Mouse (Mus musculus): ENCODE data around the gene Fbxo36. TPM values are rescaled to one million over a fixed set of nuclear protein-coding genes. Genes with fewer than 3 reads are reported as not detected.

Fbxo36 gene
- polyA plus RNA-seq, 1 experiment from 2014 or later, result 3.8 TPM

DNA sequence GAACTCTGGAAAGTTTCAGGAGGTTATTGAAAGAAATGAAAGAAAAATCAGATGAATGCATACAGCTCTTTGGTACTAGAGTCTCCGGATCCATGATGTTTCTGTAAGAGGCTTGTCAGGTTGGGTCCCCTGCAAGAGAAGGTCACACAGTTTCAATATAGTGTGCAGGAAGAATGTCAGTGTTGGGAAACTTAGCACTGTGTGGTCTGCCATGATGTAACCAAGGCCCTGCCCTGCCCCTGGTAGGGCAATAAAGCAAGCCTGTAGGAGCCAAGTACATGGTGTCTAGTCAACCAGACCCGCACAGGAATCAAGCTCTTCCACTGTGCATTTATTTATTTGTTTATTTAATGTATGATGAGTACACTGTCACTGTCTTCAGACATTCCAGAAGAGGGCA is 100.7 kb downstream of the Fbxo36 start:
- Histone ChIP-seq H3K27me3 (ENCODE audit: control insufficient read depth, insufficient read depth, low read length) (no peaks in the 10 kb centered on the region), H3K4me3 (ENCODE audit: low read depth, low read length) (no peak overlapping the region), H3K27ac (ENCODE audit: low read depth, low read length) (no peak overlapping the region), H3K4me1 (ENCODE audit: control insufficient read depth, insufficient read depth, low read length) (no peaks in the 10 kb centered on the region), H3K9ac (replicated peaks; ENCODE audit: low read depth, low read length) (no peak overlapping the region), H3K9me3 (ENCODE audit: control insufficient read depth, low read length) (no peaks in the 10 kb centered on the region), H3K4me2 (ENCODE audit: low read depth, low read length) (no peak overlapping the region), H3K36me3 (ENCODE audit: control insufficient read depth, insufficient read depth, low read length) (no peaks in the 10 kb centered on the region)
- ATAC-seq (ENCODE audit: low read depth), result no peak
- WGBS, result 93% methylated on average over 2 of the region's 2 CpGs

DNA sequence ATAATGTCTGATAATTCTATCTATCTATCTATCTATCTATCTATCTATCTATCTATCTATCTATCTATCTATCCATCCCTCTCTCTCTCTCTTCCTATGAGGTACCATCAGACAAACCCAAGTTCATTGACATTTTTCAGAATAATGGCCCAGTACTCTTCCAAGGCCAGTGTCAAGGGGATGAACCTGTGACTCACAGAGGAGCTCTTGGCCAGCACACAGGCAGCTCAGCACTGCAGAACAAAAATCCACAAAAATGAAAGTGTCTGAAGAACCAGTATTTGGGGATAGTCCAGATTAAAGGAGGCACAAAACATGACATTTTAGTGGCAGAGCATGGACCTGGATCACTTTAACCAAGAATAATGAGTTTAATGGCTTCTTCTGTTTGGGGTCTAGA is 103.0 kb downstream of the Fbxo36 start:
- Histone ChIP-seq H3K4me2 (ENCODE audit: low read depth, low read length) (no peak overlapping the region), H3K36me3 (ENCODE audit: control insufficient read depth, insufficient read depth, low read length) (no peaks in the 10 kb centered on the region), H3K9ac (replicated peaks; ENCODE audit: low read depth, low read length) (no peak overlapping the region), H3K9me3 (ENCODE audit: control insufficient read depth, low read length) (no peaks in the 10 kb centered on the region), H3K4me1 (ENCODE audit: control insufficient read depth, insufficient read depth, low read length) (no peaks in the 10 kb centered on the region), H3K27ac (ENCODE audit: low read depth, low read length) (no peak overlapping the region), H3K27me3 (ENCODE audit: control insufficient read depth, insufficient read depth, low read length) (no peaks in the 10 kb centered on the region), H3K4me3 (ENCODE audit: low read depth, low read length) (no peak overlapping the region)
- no peak for ATAC-seq (ENCODE audit: low read depth)

- Histone ChIP-seq H3K9ac (replicated peaks; ENCODE audit: low read depth, low read length) (no peak overlapping the region), H3K4me2 (ENCODE audit: low read depth, low read length) (no peak overlapping the region), H3K36me3 (ENCODE audit: control insufficient read depth, insufficient read depth, low read length) (no peaks in the 10 kb centered on the region), H3K4me1 (ENCODE audit: control insufficient read depth, insufficient read depth, low read length) (no peaks in the 10 kb centered on the region), H3K27ac (ENCODE audit: low read depth, low read length) (no peak overlapping the region), H3K27me3 (ENCODE audit: control insufficient read depth, insufficient read depth, low read length) (no peaks in the 10 kb centered on the region), H3K4me3 (ENCODE audit: low read depth, low read length) (no peak overlapping the region), H3K9me3 (ENCODE audit: control insufficient read depth, low read length) (no peaks in the 10 kb centered on the region)
- no peak for ATAC-seq (ENCODE audit: low read depth)
- 98% methylated on average over 4 of the region's 4 CpGs for WGBS
Measured at GRCm38 (mm10) chr1:84943549-84943948, 103.9 kb downstream of the Fbxo36 start.

DNA sequence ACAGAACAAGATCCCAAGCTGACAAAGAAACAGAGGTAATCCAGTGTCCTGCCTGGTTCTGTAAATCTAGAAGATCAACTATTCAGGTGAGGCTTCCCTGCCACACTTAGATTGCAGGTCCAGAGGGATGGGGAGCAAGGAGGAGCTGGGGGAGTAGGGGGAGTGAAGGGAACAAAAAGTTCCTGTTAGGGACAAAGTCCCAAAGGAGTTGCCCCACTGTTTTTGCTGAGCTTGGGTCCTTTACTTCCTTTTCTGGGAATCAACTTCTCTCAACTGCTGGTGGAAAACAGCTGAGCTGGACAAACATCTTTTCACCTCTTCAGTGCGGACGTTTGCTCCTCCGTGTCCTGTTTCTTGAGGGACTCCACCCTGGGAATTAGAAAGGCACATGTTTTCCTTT is 106.3 kb downstream of the Fbxo36 start:
- Histone ChIP-seq H3K4me1 (ENCODE audit: control insufficient read depth, insufficient read depth, low read length) (no peaks in the 10 kb centered on the region), H3K9me3 (ENCODE audit: control insufficient read depth, low read length) (no peaks in the 10 kb centered on the region), H3K4me3 (ENCODE audit: low read depth, low read length) (no peak overlapping the region), H3K36me3 (ENCODE audit: control insufficient read depth, insufficient read depth, low read length) (no peaks in the 10 kb centered on the region), H3K27me3 (ENCODE audit: control insufficient read depth, insufficient read depth, low read length) (no peaks in the 10 kb centered on the region), H3K4me2 (ENCODE audit: low read depth, low read length) (no peak overlapping the region), H3K9ac (replicated peaks; ENCODE audit: low read depth, low read length) (no peak overlapping the region), H3K27ac (ENCODE audit: low read depth, low read length) (no peak overlapping the region)
- WGBS, result 93% methylated on average over 3 of the region's 3 CpGs
- no peak for ATAC-seq (ENCODE audit: low read depth)

DNA sequence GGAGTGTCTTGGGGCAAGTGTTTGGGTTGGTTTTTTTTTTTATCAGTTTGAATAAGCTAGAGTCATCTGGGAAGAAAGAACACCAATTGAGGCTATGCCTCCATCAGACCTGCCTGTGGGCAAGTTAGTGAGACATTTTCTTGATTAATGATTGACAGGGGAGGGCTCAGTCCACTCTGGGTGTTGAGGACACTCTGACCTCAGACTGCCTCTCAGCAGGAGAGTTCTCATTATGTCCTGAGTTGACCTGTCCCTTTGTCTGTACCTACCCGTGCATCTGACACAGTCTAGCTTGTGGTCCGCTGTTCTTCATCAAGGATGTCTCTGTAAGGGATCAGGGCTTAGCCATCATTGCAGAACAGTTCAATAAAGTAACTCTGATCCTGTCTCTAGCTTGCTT is 107.7 kb downstream of the Fbxo36 start:
- Histone ChIP-seq H3K4me1 (ENCODE audit: control insufficient read depth, insufficient read depth, low read length) (no peaks in the 10 kb centered on the region), H3K9me3 (ENCODE audit: control insufficient read depth, low read length) (no peaks in the 10 kb centered on the region), H3K9ac (replicated peaks; ENCODE audit: low read depth, low read length) (no peak overlapping the region), H3K4me2 (ENCODE audit: low read depth, low read length) (no peak overlapping the region), H3K27ac (ENCODE audit: low read depth, low read length) (no peak overlapping the region), H3K4me3 (ENCODE audit: low read depth, low read length) (no peak overlapping the region), H3K27me3 (ENCODE audit: control insufficient read depth, insufficient read depth, low read length) (no peaks in the 10 kb centered on the region), H3K36me3 (ENCODE audit: control insufficient read depth, insufficient read depth, low read length) (no peaks in the 10 kb centered on the region)
- no peak for ATAC-seq (ENCODE audit: low read depth)
- WGBS, result 60% methylated on average over 2 of the region's 2 CpGs

Other genes with a start within 250 kb of the Fbxo36 start
- 342 and 360 TPM in 2 replicates for gene Dner, start 143.6 kb upstream of the Fbxo36 start, polyA plus RNA-seq (2014; fragmentation: Nextera tagmentation; extraction: Ambion mirVana)
- gene Trip12, start 675 bp downstream of the Fbxo36 start, polyA plus RNA-seq (2014; fragmentation: Nextera tagmentation; extraction: Ambion mirVana), result 67.4 and 70.8 TPM in 2 replicates
- 14.2 and 15.3 TPM in 2 replicates for gene Slc16a14, start 95.3 kb downstream of the Fbxo36 start, polyA plus RNA-seq (2014; fragmentation: Nextera tagmentation; extraction: Ambion mirVana)